Mouse (Mus musculus): Measurements from ENCODE around the gene Ppp4c. TPM values are rescaled to one million over a fixed set of nuclear protein-coding genes. Genes with fewer than 3 reads are reported as not detected.

The Ppp4c gene
- total RNA-seq (2023) = 252 TPM

GRCm38 (mm10) chr7:126791851-126792720, at the start of gene Ppp4c:
Gene Ppp4c (minus strand): TSS chr7:126792496.

GRCm38 (mm10) chr7:126831539-126831938, 39.2 kb upstream of the Ppp4c start, which contains the start of gene 4930451I11Rik:
Gene 4930451I11Rik (minus strand): TSS chr7:126831639.

GRCm38 (mm10) chr7:126797411-126798126, 5.3 kb upstream of the Ppp4c start, which contains the start of gene Fam57b:
Gene Fam57b (plus strand): TSS chr7:126797668.

GRCm38 (mm10) chr7:126780971-126781635, 11.2 kb downstream of the Ppp4c start, which contains the start of gene Tbx6:
Gene Tbx6 (plus strand): TSS chr7:126781483.

GRCm38 (mm10) chr7:126776598-126777057, 15.7 kb downstream of the Ppp4c start, which contains the start of gene Ypel3:
Gene Ypel3 (plus strand): TSS chr7:126776955.

GRCm38 (mm10) chr7:126766201-126766600, 26.1 kb downstream of the Ppp4c start, which contains the start of gene Gdpd3:
Gene Gdpd3 (plus strand): TSS chr7:126766334.

GRCm38 (mm10) chr7:126759050-126759671, 33.1 kb downstream of the Ppp4c start, which contains the start of gene Mapk3:
Gene Mapk3 (plus strand): TSS chr7:126759601.

Other genes starting within 250 kb of the Ppp4c start
- 131 TPM for gene Eif3c, start 226.1 kb downstream of the Ppp4c start, total RNA-seq (2023)
- 6.9 TPM for gene Apobr, start 207.6 kb downstream of the Ppp4c start, total RNA-seq (2023)
- gene Cln3, start 206.7 kb downstream of the Ppp4c start, total RNA-seq (2023) = 108 TPM
- not detected for gene Il27, start 197.6 kb downstream of the Ppp4c start, total RNA-seq (2023)
- gene Nupr1, start 161.6 kb downstream of the Ppp4c start, total RNA-seq (2023) = 1.3 TPM
- 70.0 TPM for gene Sgf29, start 143.2 kb downstream of the Ppp4c start, total RNA-seq (2023)
- 0.44 TPM for gene Sult1a1, start 116.1 kb downstream of the Ppp4c start, total RNA-seq (2023)
- 186 TPM for gene Bola2, start 97.1 kb downstream of the Ppp4c start, total RNA-seq (2023)
- 10.8 TPM for gene Slx1b, start 96.7 kb downstream of the Ppp4c start, total RNA-seq (2023)
- gene Coro1a, start 84.7 kb downstream of the Ppp4c start, total RNA-seq (2023) = 1,350 TPM
- 47.4 TPM for gene Mapk3, start 32.9 kb downstream of the Ppp4c start, total RNA-seq (2023)
- 5.8 TPM for gene Gdpd3, start 26.2 kb downstream of the Ppp4c start, total RNA-seq (2023)
- gene Ypel3, start 15.5 kb downstream of the Ppp4c start, total RNA-seq (2023) = 256 TPM
- gene Tbx6, start 11.0 kb downstream of the Ppp4c start, total RNA-seq (2023) = 11.5 TPM
- not detected for gene Fam57b, start 5.2 kb upstream of the Ppp4c start, total RNA-seq (2023)
- gene 4930451I11Rik, start 39.1 kb upstream of the Ppp4c start, total RNA-seq (2023) = not detected
- gene Doc2a, start 54.9 kb upstream of the Ppp4c start, total RNA-seq (2023) = not detected
- gene Hirip3, start 69.5 kb upstream of the Ppp4c start, total RNA-seq (2023) = 19.3 TPM
- 63.0 TPM for gene Ino80e, start 69.9 kb upstream of the Ppp4c start, total RNA-seq (2023)
- gene Taok2, start 92.2 kb upstream of the Ppp4c start, total RNA-seq (2023) = 94.6 TPM
- gene Tmem219, start 130.4 kb upstream of the Ppp4c start, total RNA-seq (2023) = 36.1 TPM
- gene Kctd13, start 136.4 kb upstream of the Ppp4c start, total RNA-seq (2023) = 39.6 TPM
- not detected for gene Asphd1, start 157.1 kb upstream of the Ppp4c start, total RNA-seq (2023)
- 9.2 TPM for gene Sez6l2, start 158.1 kb upstream of the Ppp4c start, total RNA-seq (2023)
- gene Cdipt, start 183.4 kb upstream of the Ppp4c start, total RNA-seq (2023) = 154 TPM
- gene Cdiptos, start 183.6 kb upstream of the Ppp4c start, total RNA-seq (2023) = not detected
- 39.4 TPM for gene Mvp, start 222.1 kb upstream of the Ppp4c start, total RNA-seq (2023)
- not detected for gene Pagr1b, start 224.0 kb upstream of the Ppp4c start, total RNA-seq (2023)
- gene Pagr1a, start 224.9 kb upstream of the Ppp4c start, total RNA-seq (2023) = 27.0 TPM
- 35.1 TPM for gene Gm42742, start 228.6 kb upstream of the Ppp4c start, total RNA-seq (2023)
- gene Prrt2, start 228.7 kb upstream of the Ppp4c start, total RNA-seq (2023) = 5.5 TPM
- gene Maz, start 234.5 kb upstream of the Ppp4c start, total RNA-seq (2023) = 228 TPM
- 1.9 TPM for gene Kif22, start 250.0 kb upstream of the Ppp4c start, total RNA-seq (2023)

All from CD4-positive naive resting alpha-beta T cell, adult 57 days (primary cell).